Mouse (Mus musculus): ENCODE data around the gene Naaladl2. TPM values are rescaled to one million over a fixed set of nuclear protein-coding genes. Genes with fewer than 3 reads are reported as not detected.

The Naaladl2 gene
- total RNA-seq, 2 experiments from 2014 or later, result 4.1 to 5.5 TPM

GRCm38 (mm10) chr3:24138002-24138401 lies 1006.1 kb downstream of the Naaladl2 start:
- TF ChIP-seq CTCF (IDR thresholded peaks at IDR 0.05), result no peak
- H3K27ac ChIP-seq, result no peak overlapping the region
- intact Hi-C loops (cut with DNase I), result no loop called here
- no peak for DNase-seq (ENCODE audit: extremely low spot score in 1 of 2, low spot score in 2 of 2)
- no peak overlapping the region for H3K4me3 ChIP-seq

- Histone ChIP-seq H3K27ac (no peak overlapping the region), H3K4me3 (no peak overlapping the region)
- TF ChIP-seq CTCF (IDR thresholded peaks at IDR 0.05), result no peak
- DNase-seq (ENCODE audit: extremely low spot score in 1 of 2, low spot score in 2 of 2), result no peak
- intact Hi-C loops (cut with DNase I), result no loop called here
These were observed 1017.9 kb downstream of the Naaladl2 start for GRCm38 (mm10) chr3:24126200-24126599.

DNA sequence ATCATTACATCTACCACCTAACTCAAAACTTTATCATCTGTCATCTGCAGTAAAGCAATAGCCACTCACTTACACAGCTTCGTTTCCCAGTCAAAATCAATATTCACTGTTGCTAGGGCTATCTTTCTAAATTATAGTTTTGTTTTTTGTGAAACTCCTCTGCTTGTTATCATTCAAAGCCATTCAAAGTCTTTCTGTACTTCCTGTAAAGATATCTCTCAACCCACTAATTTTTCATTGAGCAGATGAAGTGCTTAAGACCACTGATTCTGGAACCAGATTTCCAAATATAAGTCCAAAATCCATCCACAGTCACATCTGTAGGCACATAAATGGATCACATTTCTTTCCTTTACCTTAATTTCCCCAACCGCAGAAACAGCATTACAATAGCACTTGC lies 1020.0 kb downstream of the Naaladl2 start:
- Histone ChIP-seq H3K4me3 (no peak overlapping the region), H3K27ac (no peak overlapping the region)
- no peak for DNase-seq (ENCODE audit: extremely low spot score in 1 of 2, low spot score in 2 of 2)
- TF ChIP-seq CTCF (IDR thresholded peaks at IDR 0.05), result no peak
- intact Hi-C loops (cut with DNase I), result no loop called here

DNA sequence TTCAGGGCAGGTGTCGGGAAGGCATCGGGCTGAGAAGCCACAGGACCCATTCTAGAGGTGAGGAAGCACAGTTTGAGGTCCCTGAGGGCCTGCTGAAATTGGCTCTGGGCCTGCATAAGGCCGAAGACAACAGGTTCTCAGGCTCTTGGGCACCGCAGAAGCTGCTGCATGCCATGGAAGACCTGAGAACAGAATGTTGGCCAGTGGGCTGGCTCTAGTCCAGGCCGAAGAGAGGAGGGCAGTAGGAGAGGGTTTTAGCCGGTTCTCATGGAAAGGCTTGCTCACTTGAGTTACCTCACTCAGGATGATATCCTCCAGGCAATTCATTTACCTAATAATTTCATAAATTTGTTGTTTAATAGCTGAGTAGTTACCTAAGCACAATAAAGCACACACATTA lies 1025.9 kb downstream of the Naaladl2 start:
- no peak overlapping the region for H3K4me3 ChIP-seq
- no peak for DNase-seq (ENCODE audit: extremely low spot score in 1 of 2, low spot score in 2 of 2)
- intact Hi-C loops (cut with DNase I), result no loop called here

DNA sequence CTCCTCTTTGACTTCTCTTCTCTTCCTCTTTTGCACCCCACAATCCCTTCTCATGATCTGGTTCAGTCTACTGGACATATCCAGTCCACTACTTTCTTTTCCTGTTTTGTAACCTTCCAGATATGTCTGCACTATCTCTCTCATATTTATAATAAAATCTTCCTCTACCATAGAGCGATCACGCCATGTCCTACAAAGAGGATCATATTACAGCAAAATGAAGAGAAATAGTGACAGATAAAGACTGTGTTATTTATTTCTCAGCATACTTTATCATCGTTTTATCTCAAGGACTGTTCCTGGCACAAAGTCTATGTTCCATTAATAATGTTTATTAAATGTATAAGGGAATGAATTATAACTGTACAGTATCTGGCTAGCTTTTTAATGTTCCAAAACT lies 1029.2 kb downstream of the Naaladl2 start:
- H3K4me3 ChIP-seq, result no peak overlapping the region
- TF ChIP-seq CTCF (IDR thresholded peaks at IDR 0.05), result no peak
- no peak overlapping the region for H3K27ac ChIP-seq
- intact Hi-C loops (cut with DNase I), result no loop called here
- no peak for DNase-seq (ENCODE audit: extremely low spot score in 1 of 2, low spot score in 2 of 2)

More for the DNA sequence above, 1025.9 kb downstream of the Naaladl2 start:
- TF ChIP-seq CTCF (IDR thresholded peaks at IDR 0.05), result no peak
- no peak overlapping the region for H3K27ac ChIP-seq

DNA sequence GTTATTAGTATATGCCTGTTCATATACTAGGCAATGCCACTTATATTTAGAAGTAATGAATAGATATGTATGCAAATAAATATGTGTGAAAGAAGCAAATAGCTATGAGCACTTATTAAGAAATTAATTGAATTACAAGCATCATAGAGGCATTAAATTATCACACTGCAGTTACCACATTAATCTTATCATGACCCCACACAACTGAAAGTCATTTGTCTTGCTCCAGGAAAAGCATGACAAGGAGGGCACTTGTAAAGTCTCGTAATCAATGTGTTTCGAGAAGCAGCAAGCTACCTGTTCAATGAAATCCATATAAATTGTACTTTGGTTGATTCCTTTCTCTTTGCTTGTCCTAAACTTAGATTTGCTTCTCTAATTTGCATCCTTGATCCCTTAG lies 1030.7 kb downstream of the Naaladl2 start:
- intact Hi-C loops (cut with DNase I), result no loop called here

GRCm38 (mm10) chr3:24106391-24106790 lies 1037.7 kb downstream of the Naaladl2 start:
- intact Hi-C loops (cut with DNase I), result no loop called here
- H3K27ac ChIP-seq, result no peak overlapping the region
- DNase-seq (ENCODE audit: extremely low spot score in 1 of 2, low spot score in 2 of 2), result no peak
- H3K4me3 ChIP-seq, result no peak overlapping the region
- no peak for TF ChIP-seq CTCF (IDR thresholded peaks at IDR 0.05)

More for the DNA sequence above, 1030.7 kb downstream of the Naaladl2 start:
- H3K4me3 ChIP-seq, result no peak overlapping the region
- H3K27ac ChIP-seq, result no peak overlapping the region
- no peak for DNase-seq (ENCODE audit: extremely low spot score in 1 of 2, low spot score in 2 of 2)
- no peak for TF ChIP-seq CTCF (IDR thresholded peaks at IDR 0.05)

DNA sequence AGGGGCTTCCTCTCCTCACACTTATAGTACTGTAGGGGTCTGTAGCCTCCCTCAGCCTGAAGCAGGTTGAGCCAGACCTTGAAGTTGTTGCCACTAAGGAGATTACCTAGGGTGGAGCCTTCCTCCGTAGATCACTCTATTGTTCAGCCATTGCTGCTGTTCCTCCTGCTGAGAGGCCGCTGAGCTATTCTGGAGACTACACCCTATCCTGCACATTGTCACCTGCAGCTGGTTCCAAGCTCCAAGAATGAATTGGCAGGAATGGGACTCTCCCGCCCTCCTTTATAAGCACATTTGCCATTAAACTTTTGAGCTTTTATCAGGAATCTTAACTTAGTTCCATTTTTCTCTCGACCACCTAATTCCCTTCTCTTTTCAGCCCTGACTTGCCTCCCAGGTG lies 1064.3 kb downstream of the Naaladl2 start:
- Histone ChIP-seq H3K4me3 (no peak overlapping the region), H3K27ac (no peak overlapping the region)
- no peak for TF ChIP-seq CTCF (IDR thresholded peaks at IDR 0.05)
- no peak for DNase-seq (ENCODE audit: extremely low spot score in 1 of 2, low spot score in 2 of 2)
- intact Hi-C loops (cut with DNase I), result no loop called here

GRCm38 (mm10) chr3:24071169-24071797 lies 1072.8 kb downstream of the Naaladl2 start:
- DNase-seq (ENCODE audit: extremely low spot score in 1 of 2, low spot score in 2 of 2), result no peak
- no peak for TF ChIP-seq CTCF (IDR thresholded peaks at IDR 0.05)
- intact Hi-C loops (cut with DNase I), result no loop called here
- no peak overlapping the region for H3K27ac ChIP-seq
- no peak overlapping the region for H3K4me3 ChIP-seq

DNA sequence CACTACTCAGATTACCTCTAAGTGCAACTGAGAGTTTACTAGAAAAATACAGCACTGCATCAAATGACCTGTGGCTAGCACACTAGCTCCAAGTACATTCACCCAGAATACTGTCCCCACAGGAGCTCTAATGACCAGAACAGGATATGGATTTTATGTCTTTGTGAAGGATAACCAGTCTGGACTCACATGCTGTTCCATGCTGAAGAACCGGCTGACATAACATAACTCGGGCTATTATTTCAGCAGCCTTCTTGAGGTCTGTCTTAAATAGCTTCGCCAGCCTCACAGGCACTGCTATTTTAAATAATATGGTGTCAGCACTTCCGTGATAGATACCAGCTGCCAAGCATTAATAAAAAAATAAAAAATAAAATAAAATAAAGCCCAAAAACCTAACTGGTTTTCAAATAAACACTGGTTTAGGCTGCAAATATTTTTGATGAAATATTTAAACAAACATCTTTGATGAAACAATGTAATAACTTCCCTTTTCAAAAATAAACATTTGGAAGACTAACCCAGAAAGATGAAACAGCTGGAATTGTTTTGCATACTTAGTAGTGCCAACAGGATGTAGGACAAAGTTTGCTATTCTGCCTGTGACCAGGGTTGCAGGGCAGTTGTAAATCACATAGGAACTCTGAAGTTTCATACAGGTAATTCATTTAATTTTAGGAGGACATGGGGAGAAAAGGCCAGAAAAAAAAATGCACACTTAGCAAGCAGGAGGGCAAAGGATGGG lies 1073.5 kb downstream of the Naaladl2 start:
- intact Hi-C loops (cut with DNase I), result no loop called here

DNA sequence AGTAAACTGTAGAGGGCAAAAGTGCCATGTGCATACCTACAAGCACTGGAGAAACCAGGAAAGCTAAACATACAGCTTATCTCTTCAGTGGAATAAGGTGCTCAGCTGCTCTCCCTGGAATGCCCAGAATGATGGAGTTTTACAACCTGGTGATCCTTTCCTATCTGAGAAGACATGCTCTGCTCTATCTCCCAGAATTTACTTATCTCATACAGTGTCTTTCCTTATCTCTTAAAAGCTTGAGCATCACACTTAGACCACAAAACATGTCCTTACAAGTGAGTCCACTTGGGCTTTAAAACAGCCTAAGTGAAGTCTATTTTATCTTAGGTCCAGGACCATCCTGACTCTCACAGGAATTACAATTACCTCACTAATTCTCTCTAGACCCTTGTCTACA lies 1095.8 kb downstream of the Naaladl2 start:
- Histone ChIP-seq H3K27ac (no peak overlapping the region), H3K4me3 (no peak overlapping the region)
- DNase-seq (ENCODE audit: extremely low spot score in 1 of 2, low spot score in 2 of 2), result no peak
- TF ChIP-seq CTCF (IDR thresholded peaks at IDR 0.05), result no peak
- intact Hi-C loops (cut with DNase I), result no loop called here

More for the DNA sequence above, 1073.5 kb downstream of the Naaladl2 start:
- TF ChIP-seq CTCF (IDR thresholded peaks at IDR 0.05), result no peak
- no peak overlapping the region for H3K27ac ChIP-seq
- no peak for DNase-seq (ENCODE audit: extremely low spot score in 1 of 2, low spot score in 2 of 2)
- no peak overlapping the region for H3K4me3 ChIP-seq

DNA sequence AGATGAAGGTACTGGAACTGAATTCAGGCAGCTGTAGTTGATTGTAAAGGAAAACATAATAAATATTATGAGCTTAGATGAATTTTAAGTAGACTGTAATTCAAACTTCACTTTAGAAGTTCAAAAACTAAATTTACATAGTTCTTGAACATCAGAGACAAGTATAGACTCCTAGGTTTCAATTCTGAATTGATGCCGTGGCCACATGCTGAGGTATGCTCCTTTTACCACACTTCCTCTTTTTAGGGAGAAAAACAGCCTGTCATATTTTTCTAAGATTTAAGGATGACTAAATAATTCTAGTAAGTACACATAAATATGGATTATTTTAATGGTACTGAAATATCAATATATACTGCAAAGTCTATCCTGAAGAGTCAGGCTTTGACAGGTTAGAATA lies 1142.3 kb downstream of the Naaladl2 start:
- Histone ChIP-seq H3K27ac (no peak overlapping the region), H3K4me3 (no peak overlapping the region)
- no peak for TF ChIP-seq CTCF (IDR thresholded peaks at IDR 0.05)
- DNase-seq (ENCODE audit: extremely low spot score in 1 of 2, low spot score in 2 of 2), result no peak
- intact Hi-C loops (cut with DNase I), result no loop called here

- intact Hi-C loops (cut with DNase I), result no loop called here
- no peak for DNase-seq (ENCODE audit: extremely low spot score in 1 of 2, low spot score in 2 of 2)
- no peak for TF ChIP-seq CTCF (IDR thresholded peaks at IDR 0.05)
- H3K4me3 ChIP-seq, result no peak overlapping the region
- no peak overlapping the region for H3K27ac ChIP-seq
These were observed 1170.3 kb downstream of the Naaladl2 start for GRCm38 (mm10) chr3:23973727-23974126.

Data from left cerebral cortex, adult 2 months (tissue).